Mouse (Mus musculus): ENCODE measurements around the gene Sult3a2.

- TF ChIP-seq CTCF (IDR thresholded peaks at IDR 0.05; ENCODE audit: low read depth) = no peak
- no peak for TF ChIP-seq EP300 (IDR thresholded peaks at IDR 0.05; ENCODE audit: low read depth)
Measured at GRCm38 (mm10) chr10:33723764-33724163, 62.7 kb downstream of the Sult3a2 start.
